Mouse (Mus musculus): ENCODE measurements at regions not wholly inside any gene's neighbourhood (a gene's known extent, or its start where the extent isn't known, plus 50 kb on each side); places are given as distances from the start of the nearest gene placed in this dataset.

- H3K9me3 ChIP-seq (replicated peaks; ENCODE audit: insufficient read depth, low read length), result no peaks in the 10 kb centered on the region
- H3K79me2 ChIP-seq (ENCODE audit: control insufficient read depth, insufficient read depth, low read length, poor library complexity), result no peaks in the 10 kb centered on the region
- no peaks in the 10 kb centered on the region for H3K36me3 ChIP-seq (ENCODE audit: control insufficient read depth in 1 of 2, insufficient read depth in 2 of 2, low read length in 2 of 2)
- H3K9ac ChIP-seq (ENCODE audit: control insufficient read depth, low read depth, low read length, poor library complexity, severe bottlenecking), result no peak overlapping the region
- no peak for TF ChIP-seq CTCF (IDR thresholded peaks at IDR 0.05 in 2 of 3, conservative IDR thresholded peaks at IDR 0.05 in 1 of 3; ENCODE audit: control insufficient read depth in 1 of 3, insufficient read depth in 1 of 3, low read depth in 2 of 3, low read length in 3 of 3, poor library complexity in 1 of 3, severe bottlenecking in 1 of 3)
- TF ChIP-seq GATA1 (IDR thresholded peaks at IDR 0.05; ENCODE audit: low read depth, low read length), result no peak
- TF ChIP-seq EP300 (IDR thresholded peaks at IDR 0.05; ENCODE audit: low read depth in 1 of 2, low read length in 2 of 2), result no peak
- no peak for TF ChIP-seq UBTF (IDR thresholded peaks at IDR 0.05; ENCODE audit: borderline replicate concordance, insufficient read depth, low read depth, low read length)
- TF ChIP-seq TCF12 (IDR thresholded peaks at IDR 0.05; ENCODE audit: low read depth, low read length), result no peak
- no peak for TF ChIP-seq E2F4 (IDR thresholded peaks at IDR 0.05; ENCODE audit: borderline replicate concordance, low read depth, low read length)
- no peak for TF ChIP-seq ETS1 (IDR thresholded peaks at IDR 0.05; ENCODE audit: low read depth, low read length)
- no peak for TF ChIP-seq MXI1 (IDR thresholded peaks at IDR 0.05; ENCODE audit: low read depth, low read length)
- TF ChIP-seq GABPA (IDR thresholded peaks at IDR 0.05; ENCODE audit: low read depth, low read length), result no peak
- TF ChIP-seq TBP (IDR thresholded peaks at IDR 0.05; ENCODE audit: low read depth, low read length), result no peak
- no peak for TF ChIP-seq MEF2A (IDR thresholded peaks at IDR 0.05; ENCODE audit: extremely low read depth, insufficient replicate concordance, low read depth, low read length, poor library complexity, severe bottlenecking)
- TF ChIP-seq RCOR1 (IDR thresholded peaks at IDR 0.05; ENCODE audit: low read depth, low read length), result no peak
- H3K27me3 ChIP-seq (ENCODE audit: control insufficient read depth in 1 of 2, insufficient read depth in 2 of 2, low read length in 2 of 2), result no peaks in the 10 kb centered on the region
- no peaks in the 10 kb centered on the region for H3K4me1 ChIP-seq (ENCODE audit: control insufficient read depth in 1 of 2, insufficient read depth in 2 of 2, low read length in 2 of 2)
- H3K27ac ChIP-seq (ENCODE audit: control insufficient read depth, low read depth, low read length), result no peak overlapping the region
- no peak overlapping the region for H3K4me3 ChIP-seq (ENCODE audit: control insufficient read depth in 1 of 2, insufficient read depth in 1 of 2, low read depth in 2 of 2, low read length in 2 of 2)
- no peak for DNase-seq (ENCODE audit: low read depth, low spot score)
These were observed 255.9 kb downstream of the Lmo4 start for GRCm38 (mm10) chr3:143949026-143949637.

GRCm38 (mm10) chr3:143947938-143948267 is 257.1 kb downstream of the Lmo4 start:
- H3K27me3 ChIP-seq (ENCODE audit: control insufficient read depth in 1 of 2, insufficient read depth in 2 of 2, low read length in 2 of 2), result no peaks in the 10 kb centered on the region
- no peak for DNase-seq (ENCODE audit: low read depth, low spot score)

More at GRCm38 (mm10) chr3:143947938-143948267, 257.1 kb downstream of the Lmo4 start:
- H3K9ac ChIP-seq (ENCODE audit: control insufficient read depth, low read depth, low read length, poor library complexity, severe bottlenecking), result no peak overlapping the region
- H3K9me3 ChIP-seq (replicated peaks; ENCODE audit: insufficient read depth, low read length), result no peaks in the 10 kb centered on the region
- no peaks in the 10 kb centered on the region for H3K4me1 ChIP-seq (ENCODE audit: control insufficient read depth in 1 of 2, insufficient read depth in 2 of 2, low read length in 2 of 2)
- no peak overlapping the region for H3K27ac ChIP-seq (ENCODE audit: control insufficient read depth, low read depth, low read length)
- no peak overlapping the region for H3K4me3 ChIP-seq (ENCODE audit: control insufficient read depth in 1 of 2, insufficient read depth in 1 of 2, low read depth in 2 of 2, low read length in 2 of 2)
- no peaks in the 10 kb centered on the region for H3K36me3 ChIP-seq (ENCODE audit: control insufficient read depth in 1 of 2, insufficient read depth in 2 of 2, low read length in 2 of 2)
- H3K79me2 ChIP-seq (ENCODE audit: control insufficient read depth, insufficient read depth, low read length, poor library complexity), result no peaks in the 10 kb centered on the region
- no peak for TF ChIP-seq TBP (IDR thresholded peaks at IDR 0.05; ENCODE audit: low read depth, low read length)
- no peak for TF ChIP-seq SIN3A (IDR thresholded peaks at IDR 0.05; ENCODE audit: low read length)
- no peak for TF ChIP-seq GATA1 (IDR thresholded peaks at IDR 0.05; ENCODE audit: low read depth, low read length)
- TF ChIP-seq TCF12 (IDR thresholded peaks at IDR 0.05; ENCODE audit: low read depth, low read length), result no peak
- TF ChIP-seq MAFK (IDR thresholded peaks at IDR 0.05; ENCODE audit: borderline replicate concordance, low read depth, low read length), result no peak
- TF ChIP-seq RAD21 (IDR thresholded peaks at IDR 0.05; ENCODE audit: low read depth, low read length), result no peak
- no peak for TF ChIP-seq SMC3 (IDR thresholded peaks at IDR 0.05; ENCODE audit: low read depth, low read length)
- TF ChIP-seq TAL1 (IDR thresholded peaks at IDR 0.05; ENCODE audit: low read length), result no peak
- no peak for TF ChIP-seq USF1 (IDR thresholded peaks at IDR 0.05; ENCODE audit: low read depth, low read length)
- no peak for TF ChIP-seq ZNF384 (IDR thresholded peaks at IDR 0.05; ENCODE audit: low read depth, low read length)
- no peak for TF ChIP-seq ZKSCAN1 (IDR thresholded peaks at IDR 0.05; ENCODE audit: low read depth, low read length)
